In genomic region chr10:57000892-57001722, GRCm38 (mm10) we compare ENCODE assay signal across 8 mouse cellular contexts.
DNase-seq lines count a peak whose midpoint lies in the region; ATAC-seq and TF ChIP-seq lines count a peak whose summit lies in the region.

No protein-coding gene starts in this region.

- no peak overlapping the region for H3K27ac ChIP-seq in cortical plate, adult 2 months (ENCODE audit: insufficient read depth, low read length)
- no peak overlapping the region for H3K27ac ChIP-seq in intestine, postnatal 0 days (ENCODE audit: low read depth, low read length)
- H3K27ac ChIP-seq in midbrain, embryonic 13.5 days = no peak overlapping the region

- no peaks in the 10 kb centered on the region for H3K36me3 ChIP-seq in intestine, postnatal 0 days (ENCODE audit: control insufficient read depth, insufficient read depth)
- no peaks in the 10 kb centered on the region for H3K36me3 ChIP-seq in midbrain, embryonic 13.5 days

- intact Hi-C loops in left cerebral cortex, postnatal 14 days (cut with DNase I) = loop anchor here (2.0 kb wide), 1 partner anchor 624 kb away; the partner anchor contains the start of gene Gja1

- peak; percentile 99 for ATAC-seq in granulocyte monocyte progenitor cell, adult 5-6 weeks (replicated peaks; ENCODE audit: poor library complexity, severe bottlenecking)
- peak; percentile 54 for ATAC-seq in intestine, postnatal 0 days
- ATAC-seq in midbrain, embryonic 13.5 days = peak; percentile 93

- no peaks in the 10 kb centered on the region for H3K9me3 ChIP-seq in intestine, postnatal 0 days (ENCODE audit: control insufficient read depth)
- H3K9me3 ChIP-seq in midbrain, embryonic 13.5 days = no peaks in the 10 kb centered on the region

- H3K4me2 ChIP-seq in intestine, postnatal 0 days (replicated peaks; ENCODE audit: low read depth) = no peak overlapping the region
- H3K4me2 ChIP-seq in midbrain, embryonic 13.5 days (replicated peaks) = peak overlapping the region; percentile 33

- TF ChIP-seq CTCF in cortical plate, adult 2 months (IDR thresholded peaks at IDR 0.05; ENCODE audit: extremely low read depth, insufficient read depth, low read length) = peak; percentile 56
- TF ChIP-seq CTCF in intestine, postnatal 0 days (IDR thresholded peaks at IDR 0.05; ENCODE audit: low read depth) = peak; percentile 76

- no peak for TF ChIP-seq POLR2A in cortical plate, adult 2 months (IDR thresholded peaks at IDR 0.05; ENCODE audit: extremely low read depth, insufficient read depth, low read length)

- peak; percentile 4 to 5 for DNase-seq in urinary bladder, adult 18-20 months (ENCODE audit: low spot score in 2 of 2)
- no peak for DNase-seq in urinary bladder, postnatal 10 days (ENCODE audit: low spot score)
- DNase-seq in left cerebral cortex, postnatal 14 days (ENCODE audit: low spot score in 2 of 2) = peak; percentile 63 to 71
- peak; percentile 42 for DNase-seq in skeletal muscle tissue, adult 2 months (ENCODE audit: low read depth, low spot score)

- H3K4me1 ChIP-seq in cortical plate, adult 2 months (ENCODE audit: control insufficient read depth, insufficient read depth, low read length) = no peaks in the 10 kb centered on the region
- H3K4me1 ChIP-seq in intestine, postnatal 0 days (replicated peaks; ENCODE audit: control insufficient read depth, insufficient read depth, low read length) = no peaks in the 10 kb centered on the region
- H3K4me1 ChIP-seq in midbrain, embryonic 13.5 days (replicated peaks) = no peaks in the 10 kb centered on the region; the same call in 1 of the 2 replicates

- 27% methylated on average over 16 of the region's 16 CpGs for WGBS in intestine, postnatal 0 days
- WGBS in midbrain, embryonic 13.5 days = 23% methylated on average over 16 of the region's 16 CpGs

- H3K27me3 ChIP-seq in intestine, postnatal 0 days (replicated peaks; ENCODE audit: control insufficient read depth, insufficient read depth, low read length) = no peaks in the 10 kb centered on the region
- no peaks in the 10 kb centered on the region for H3K27me3 ChIP-seq in midbrain, embryonic 13.5 days

- H3K9ac ChIP-seq in intestine, postnatal 0 days (ENCODE audit: low read depth, low read length) = no peak overlapping the region
- no peak overlapping the region for H3K9ac ChIP-seq in midbrain, embryonic 13.5 days (replicated peaks)

- no peak overlapping the region for H3K4me3 ChIP-seq in cortical plate, adult 2 months (ENCODE audit: insufficient read depth, low read length)
- H3K4me3 ChIP-seq in intestine, postnatal 0 days (ENCODE audit: low read depth, low read length) = no peak overlapping the region
- H3K4me3 ChIP-seq in midbrain, embryonic 13.5 days (replicated peaks) = no peak overlapping the region
